Mouse (Mus musculus) intestine, embryonic 15.5 days (tissue): Measurements from ENCODE around the gene Olfr686. TPM values are rescaled to one million over a fixed set of nuclear protein-coding genes. Genes with fewer than 3 reads are reported as not detected.

ENCODE experiments used
- ATAC-seq: fragments of 200-750 bp; cut with Nextera tagmentation; 2 replicates; pipeline ENCODE4 v1.8.0; 2017; ENCODE audit warnings: moderate TSS enrichment, moderate library complexity
- H3K27ac ChIP-seq: fragments of 300-500 bp; sonication (generic); 2 replicates; pipeline ENCODE4 v1.5.1; 2015; ENCODE audit warnings: mild to moderate bottlenecking, inconsistent platforms
- H3K27me3 ChIP-seq: fragments of 300-500 bp; sonication (generic); replicated peaks from 2 replicates; pipeline ENCODE4 v1.6.1; 2015; ENCODE audit warnings: inconsistent platforms
- H3K36me3 ChIP-seq: fragments of 300-500 bp; sonication (generic); 2 replicates; pipeline ENCODE4 v1.6.1; 2015; ENCODE audit warnings: inconsistent platforms
- H3K4me1 ChIP-seq: fragments of 300-500 bp; sonication (generic); replicated peaks from 2 replicates; pipeline ENCODE4 v1.6.1; 2015; ENCODE audit warnings: inconsistent platforms
- H3K4me2 ChIP-seq: fragments of 300-500 bp; sonication (generic); replicated peaks from 2 replicates; pipeline ENCODE4 v1.6.1; 2015; ENCODE audit warnings: mild to moderate bottlenecking, inconsistent platforms
- H3K4me3 ChIP-seq: fragments of 300-500 bp; sonication (generic); replicated peaks from 2 replicates; pipeline ENCODE4 v1.5.1; 2015; ENCODE audit warnings: inconsistent platforms
- H3K9ac ChIP-seq: fragments of 300-500 bp; sonication (generic); 2 replicates; pipeline ENCODE4 v1.6.1; 2015; ENCODE audit warnings: inconsistent platforms
- H3K9me3 ChIP-seq: fragments of 300-500 bp; sonication (generic); 2 replicates; pipeline ENCODE4 v1.6.1; 2016; ENCODE audit warnings: inconsistent platforms
- WGBS: fragments of 180-500 bp; shearing (Covaris S2); methylation state at CpG from one replicate; pipeline ENCODE4 v1.1.7; 2015; 5-methylcytosine and 5-hydroxymethylcytosine counted together
- polyA plus RNA-seq: library from polyadenylated mRNA; unstranded; fragments of >200 nt; fragmentation: Nextera tagmentation; extraction: Ambion mirVana; gene quantifications from 2 replicates; pipeline ENCODE4 v1.2.1, GENCODE M21; 2015

Olfr686 gene
- polyA plus RNA-seq: not detected in 2 replicates

GRCm38 (mm10) chr7:105207385-105207784 is at the start of gene Olfr686:
Gene Olfr686, minus strand, starts transcription at chr7:105207485.
- Histone ChIP-seq H3K4me2 (no peak within 1 kb of the TSS), H3K4me3 (no peak within 1 kb of the TSS), H3K27ac (no peak within 1 kb of the TSS), H3K4me1 (no peaks in the 10 kb centered on the region), H3K9me3 (no peaks in the 10 kb centered on the region), H3K27me3 (no peaks in the 10 kb centered on the region), H3K36me3 (no peaks in the 10 kb centered on the region), H3K9ac (no peak within 1 kb of the TSS)
- ATAC-seq: no peak

GRCm38 (mm10) chr7:105256656-105257055 is 49.4 kb upstream of the Olfr686 start:
- H3K4me2 ChIP-seq: no peak overlapping the region
- no peak for ATAC-seq
- H3K27ac ChIP-seq: no peak overlapping the region
- no peaks in the 10 kb centered on the region for H3K36me3 ChIP-seq
- no peaks in the 10 kb centered on the region for H3K9me3 ChIP-seq
- H3K4me3 ChIP-seq: no peak overlapping the region
- H3K9ac ChIP-seq: no peak overlapping the region
- no peaks in the 10 kb centered on the region for H3K27me3 ChIP-seq
- H3K4me1 ChIP-seq: no peaks in the 10 kb centered on the region
- WGBS: 61% methylated on average over 5 of the region's 5 CpGs

GRCm38 (mm10) chr7:105248197-105248596 is 40.9 kb upstream of the Olfr686 start:
- H3K9me3 ChIP-seq: no peaks in the 10 kb centered on the region
- H3K4me1 ChIP-seq: no peaks in the 10 kb centered on the region
- H3K9ac ChIP-seq: no peak overlapping the region
- H3K4me3 ChIP-seq: no peak overlapping the region
- H3K36me3 ChIP-seq: no peaks in the 10 kb centered on the region
- no peak overlapping the region for H3K27ac ChIP-seq
- WGBS: 63% methylated on average over 1 of the region's 1 CpGs
- no peak for ATAC-seq
- no peak overlapping the region for H3K4me2 ChIP-seq
- H3K27me3 ChIP-seq: no peaks in the 10 kb centered on the region

- Histone ChIP-seq H3K9ac (no peak overlapping the region), H3K4me2 (no peak overlapping the region), H3K4me3 (no peak overlapping the region), H3K9me3 (no peaks in the 10 kb centered on the region), H3K4me1 (no peaks in the 10 kb centered on the region), H3K36me3 (no peaks in the 10 kb centered on the region), H3K27ac (no peak overlapping the region), H3K27me3 (no peaks in the 10 kb centered on the region)
- ATAC-seq: no peak
- WGBS: 84% methylated on average over 3 of the region's 3 CpGs
These were observed 40.4 kb upstream of the Olfr686 start for GRCm38 (mm10) chr7:105247671-105248070.

DNA sequence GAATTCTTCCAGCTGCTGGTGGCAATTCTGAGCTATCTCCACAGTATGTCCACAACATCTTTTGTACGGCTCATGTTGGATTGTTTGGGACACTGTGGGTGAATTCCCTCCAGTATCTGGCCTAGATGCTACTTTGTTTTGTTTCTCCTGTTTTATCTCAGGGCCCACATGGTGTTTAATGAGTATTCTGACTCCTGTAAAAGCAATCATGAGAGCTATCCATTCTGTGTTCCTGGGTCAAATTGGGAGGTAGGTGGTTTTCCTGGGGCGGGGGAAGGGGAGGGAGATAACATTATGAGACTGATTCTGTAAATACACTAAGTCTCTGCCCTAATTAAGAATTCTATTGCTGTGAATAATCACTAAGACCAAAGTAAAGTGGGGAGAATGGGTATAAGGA is 22.1 kb upstream of the Olfr686 start:
- Histone ChIP-seq H3K27me3 (no peaks in the 10 kb centered on the region), H3K4me2 (no peak overlapping the region), H3K27ac (no peak overlapping the region), H3K9me3 (no peaks in the 10 kb centered on the region), H3K4me1 (no peaks in the 10 kb centered on the region), H3K9ac (no peak overlapping the region), H3K36me3 (no peaks in the 10 kb centered on the region), H3K4me3 (no peak overlapping the region)
- ATAC-seq: no peak
- 74% methylated on average over 2 of the region's 2 CpGs for WGBS

DNA sequence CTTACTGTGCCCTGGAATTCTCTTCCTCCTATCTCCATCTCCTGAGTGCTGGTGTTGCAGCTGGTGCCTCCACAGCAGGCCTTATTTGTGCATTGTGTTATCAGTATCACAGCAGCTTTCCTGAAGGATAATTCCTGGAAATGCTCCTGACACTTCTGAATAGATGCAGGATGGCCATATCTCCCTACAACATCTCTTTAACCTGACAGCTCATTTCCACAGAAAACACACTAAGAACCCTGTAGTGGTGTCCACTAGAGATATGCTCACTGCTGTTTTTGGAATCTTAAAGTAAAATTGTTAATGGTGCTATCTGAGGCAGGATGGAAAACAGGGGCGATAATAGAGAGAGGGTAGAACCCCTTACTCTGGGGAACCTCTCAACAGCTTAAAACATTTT is 20.9 kb upstream of the Olfr686 start:
- Histone ChIP-seq H3K9me3 (no peaks in the 10 kb centered on the region), H3K27me3 (no peaks in the 10 kb centered on the region), H3K9ac (no peak overlapping the region), H3K4me1 (no peaks in the 10 kb centered on the region), H3K4me2 (no peak overlapping the region), H3K4me3 (no peak overlapping the region), H3K36me3 (no peaks in the 10 kb centered on the region), H3K27ac (no peak overlapping the region)
- no peak for ATAC-seq
- WGBS: 95% methylated on average over 1 of the region's 1 CpGs

GRCm38 (mm10) chr7:105226703-105227102 is 19.4 kb upstream of the Olfr686 start:
- Histone ChIP-seq H3K9ac (no peak overlapping the region), H3K36me3 (no peaks in the 10 kb centered on the region), H3K27me3 (no peaks in the 10 kb centered on the region), H3K4me1 (no peaks in the 10 kb centered on the region), H3K4me2 (no peak overlapping the region), H3K9me3 (no peaks in the 10 kb centered on the region), H3K27ac (no peak overlapping the region), H3K4me3 (no peak overlapping the region)
- ATAC-seq: no peak

GRCm38 (mm10) chr7:105226072-105226471 is 18.8 kb upstream of the Olfr686 start:
- Histone ChIP-seq H3K9me3 (no peaks in the 10 kb centered on the region), H3K4me2 (no peak overlapping the region), H3K36me3 (no peaks in the 10 kb centered on the region), H3K9ac (no peak overlapping the region), H3K27ac (no peak overlapping the region), H3K27me3 (no peaks in the 10 kb centered on the region), H3K4me3 (no peak overlapping the region), H3K4me1 (no peaks in the 10 kb centered on the region)
- ATAC-seq: no peak

GRCm38 (mm10) chr7:105218281-105218680 is 11.0 kb upstream of the Olfr686 start:
- H3K27ac ChIP-seq: no peak overlapping the region

GRCm38 (mm10) chr7:105214761-105215160 is 7.5 kb upstream of the Olfr686 start:
- no peaks in the 10 kb centered on the region for H3K36me3 ChIP-seq

More at GRCm38 (mm10) chr7:105218281-105218680, 11.0 kb upstream of the Olfr686 start:
- Histone ChIP-seq H3K9ac (no peak overlapping the region), H3K4me3 (no peak overlapping the region), H3K4me1 (no peaks in the 10 kb centered on the region), H3K4me2 (no peak overlapping the region), H3K9me3 (no peaks in the 10 kb centered on the region), H3K36me3 (no peaks in the 10 kb centered on the region), H3K27me3 (no peaks in the 10 kb centered on the region)
- 67% methylated on average over 4 of the region's 4 CpGs for WGBS
- no peak for ATAC-seq

DNA sequence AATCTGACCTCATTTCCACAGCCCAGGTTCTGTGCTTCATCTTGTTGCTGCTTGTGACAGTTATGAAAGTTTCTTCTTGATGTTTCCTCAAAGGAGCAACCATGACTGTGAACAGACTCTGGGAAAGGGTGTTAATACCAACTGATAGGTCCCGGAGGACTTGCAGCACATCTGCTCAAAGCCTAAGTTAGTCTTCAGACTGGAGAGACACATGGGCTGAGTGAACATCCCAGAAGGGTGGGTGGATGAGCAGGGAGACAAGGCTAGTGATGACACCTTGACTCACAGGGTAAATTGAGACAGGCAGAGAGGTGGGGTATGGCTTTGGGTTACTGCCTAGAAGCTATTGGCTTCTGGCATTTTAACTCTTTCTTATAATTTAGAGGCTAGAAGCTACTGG is 21.4 kb downstream of the Olfr686 start, which contains the start of gene Olfr685:
Olfr685 (minus strand) TSS at position 101 of the 400 bp plus-strand sequence.
- WGBS: 70% methylated on average over 1 of the region's 1 CpGs
- Histone ChIP-seq H3K27ac (no peak within 1 kb of the TSS), H3K27me3 (no peaks in the 10 kb centered on the region), H3K4me3 (no peak within 1 kb of the TSS), H3K9ac (no peak within 1 kb of the TSS), H3K9me3 (no peaks in the 10 kb centered on the region), H3K4me1 (no peaks in the 10 kb centered on the region), H3K4me2 (no peak within 1 kb of the TSS), H3K36me3 (no peaks in the 10 kb centered on the region)
- no peak for ATAC-seq

More at GRCm38 (mm10) chr7:105214761-105215160, 7.5 kb upstream of the Olfr686 start:
- Histone ChIP-seq H3K27ac (no peak overlapping the region), H3K4me2 (no peak overlapping the region), H3K4me3 (no peak overlapping the region), H3K4me1 (no peaks in the 10 kb centered on the region), H3K9ac (no peak overlapping the region), H3K9me3 (no peaks in the 10 kb centered on the region), H3K27me3 (no peaks in the 10 kb centered on the region)
- no peak for ATAC-seq
- 60% methylated on average over 1 of the region's 1 CpGs for WGBS

GRCm38 (mm10) chr7:105170773-105171172 is 36.5 kb downstream of the Olfr686 start:
- no peaks in the 10 kb centered on the region for H3K27me3 ChIP-seq
- H3K4me2 ChIP-seq: no peak overlapping the region
- H3K36me3 ChIP-seq: no peaks in the 10 kb centered on the region
- H3K4me1 ChIP-seq: no peaks in the 10 kb centered on the region
- no peak overlapping the region for H3K27ac ChIP-seq
- no peak for ATAC-seq
- no peak overlapping the region for H3K4me3 ChIP-seq
- 49% methylated on average over 4 of the region's 4 CpGs for WGBS
- no peaks in the 10 kb centered on the region for H3K9me3 ChIP-seq
- no peak overlapping the region for H3K9ac ChIP-seq

- Histone ChIP-seq H3K9me3 (no peaks in the 10 kb centered on the region), H3K4me2 (no peak within 1 kb of the TSS), H3K4me3 (no peak within 1 kb of the TSS), H3K9ac (no peak within 1 kb of the TSS), H3K27me3 (no peaks in the 10 kb centered on the region), H3K4me1 (no peaks in the 10 kb centered on the region), H3K27ac (no peak within 1 kb of the TSS), H3K36me3 (no peaks in the 10 kb centered on the region)
- 76% methylated on average over 1 of the region's 1 CpGs for WGBS
- no peak for ATAC-seq
These were observed 43.7 kb downstream of the Olfr686 start, which contains the start of gene Olfr684 for GRCm38 (mm10) chr7:105163553-105163952. Gene Olfr684, minus strand, starts transcription at chr7:105163653.
